Mouse (Mus musculus) T-helper 2 cell (primary cell): ENCODE data around the gene Tmem268.

Source experiments
- in situ Hi-C: fragments of 300-600 bp; cut with MboI, MseI; formaldehyde crosslinking; loops from one replicate; pipeline ENCODE4 v1.15.1; 2025; ENCODE audit warnings: high pct_unique_total_duplicates

Gene Tmem268

GRCm38 (mm10) chr4:63558407-63559081, at the start of gene Tmem268:
Tmem268 (plus strand) TSS chr4:63558781.
- in situ Hi-C loops = loop anchor here (5.0 kb wide), 1 partner anchor 61 kb away; the partner anchor contains the start of gene Whrn

- in situ Hi-C loops = no loop called here
These were observed 45.7 kb upstream of the Tmem268 start for GRCm38 (mm10) chr4:63512921-63513320.

DNA sequence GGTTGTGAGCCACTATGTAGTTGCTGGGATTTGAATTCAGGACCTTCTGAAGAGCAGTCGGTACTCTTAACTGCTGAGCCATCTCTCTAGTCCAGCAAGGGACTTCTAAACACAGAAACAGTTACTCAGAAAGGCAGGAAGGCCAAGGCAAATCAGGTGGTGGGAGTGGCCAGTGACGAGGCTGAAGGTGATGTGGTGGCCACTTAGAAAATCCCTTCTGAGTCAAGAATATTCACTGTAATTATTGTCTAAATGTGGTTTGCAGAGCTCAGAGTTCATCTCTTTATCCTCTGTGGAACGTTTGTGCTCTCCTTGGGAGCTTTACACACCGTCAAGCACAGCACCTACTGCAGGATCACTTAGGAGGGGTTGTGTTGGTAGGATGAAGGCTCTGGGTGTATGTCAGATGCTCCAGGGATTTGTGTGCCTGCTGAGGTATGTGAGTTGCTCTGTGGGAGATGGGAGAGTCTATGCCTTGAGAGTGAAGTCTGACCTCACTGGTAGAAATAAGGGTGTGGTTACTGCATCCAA, 44.1 kb upstream of the Tmem268 start:
- in situ Hi-C loops = no loop called here

DNA sequence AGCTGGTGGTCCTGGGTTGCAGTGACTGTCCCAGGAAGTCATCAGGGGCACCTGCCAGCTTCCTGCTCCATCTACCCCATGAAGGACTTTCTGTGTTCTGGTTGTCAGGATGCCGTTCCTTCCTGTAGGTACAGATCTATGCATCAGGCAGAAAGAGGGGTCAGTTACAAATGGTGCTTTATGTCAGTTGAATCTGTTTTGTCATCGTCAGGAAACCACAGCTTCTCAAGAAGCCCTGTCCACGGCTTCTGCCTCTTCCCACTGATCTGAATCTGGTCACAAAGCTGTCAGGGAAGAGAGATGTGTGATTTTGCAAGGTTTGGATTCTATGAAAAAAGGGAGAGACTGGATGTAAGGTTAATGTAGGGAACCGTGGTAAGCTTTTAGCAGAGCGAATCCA, 43.6 kb upstream of the Tmem268 start:
- in situ Hi-C loops = no loop called here

GRCm38 (mm10) chr4:63521813-63522419, 36.7 kb upstream of the Tmem268 start:
- in situ Hi-C loops = no loop called here

GRCm38 (mm10) chr4:63525514-63525913, 33.1 kb upstream of the Tmem268 start:
- in situ Hi-C loops = no loop called here

DNA sequence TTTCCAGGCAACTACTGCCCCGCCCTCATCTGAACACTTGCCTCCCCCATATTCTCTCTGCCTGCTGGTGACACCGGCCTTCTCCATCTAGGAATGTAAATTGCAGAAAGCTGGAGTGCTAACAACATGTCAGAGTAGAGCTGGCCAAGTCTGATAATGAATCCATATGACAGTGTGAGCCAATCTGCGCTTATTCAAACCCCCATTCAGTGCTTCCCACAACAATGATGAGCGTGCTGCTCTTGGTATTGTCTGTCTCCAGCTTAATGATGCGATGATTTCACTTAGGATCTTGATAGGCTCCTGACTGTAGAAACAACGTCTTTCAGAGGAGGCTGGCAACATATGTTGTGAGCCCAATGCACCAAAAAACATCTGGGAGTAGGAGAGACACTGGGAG, 29.6 kb upstream of the Tmem268 start:
- in situ Hi-C loops = no loop called here

- in situ Hi-C loops = no loop called here
These were observed 28.2 kb upstream of the Tmem268 start for GRCm38 (mm10) chr4:63530409-63530808.

GRCm38 (mm10) chr4:63537602-63538001, 21.0 kb upstream of the Tmem268 start:
- in situ Hi-C loops = no loop called here

- in situ Hi-C loops = loop anchor here (10.0 kb wide), 1 partner anchor 137 kb away; the partner anchor contains the start of gene Akna
These were observed 16.4 kb upstream of the Tmem268 start for GRCm38 (mm10) chr4:63542209-63542608.

GRCm38 (mm10) chr4:63543746-63544493, 14.7 kb upstream of the Tmem268 start:
- in situ Hi-C loops = loop anchor here (10.0 kb wide), 1 partner anchor 139 kb away; the partner anchor contains the start of gene Akna

- in situ Hi-C loops = loop anchor here (10.0 kb wide), 1 partner anchor 140 kb away; the partner anchor contains the start of gene Akna
These were observed 13.9 kb upstream of the Tmem268 start, which contains the start of gene Atp6v1g1 for GRCm38 (mm10) chr4:63544494-63545230. Atp6v1g1 (plus strand) TSS chr4:63544772.

GRCm38 (mm10) chr4:63545231-63545958, 13.2 kb upstream of the Tmem268 start:
- in situ Hi-C loops = loop anchor here (10.0 kb wide), 1 partner anchor 141 kb away; the partner anchor contains the start of gene Akna

DNA sequence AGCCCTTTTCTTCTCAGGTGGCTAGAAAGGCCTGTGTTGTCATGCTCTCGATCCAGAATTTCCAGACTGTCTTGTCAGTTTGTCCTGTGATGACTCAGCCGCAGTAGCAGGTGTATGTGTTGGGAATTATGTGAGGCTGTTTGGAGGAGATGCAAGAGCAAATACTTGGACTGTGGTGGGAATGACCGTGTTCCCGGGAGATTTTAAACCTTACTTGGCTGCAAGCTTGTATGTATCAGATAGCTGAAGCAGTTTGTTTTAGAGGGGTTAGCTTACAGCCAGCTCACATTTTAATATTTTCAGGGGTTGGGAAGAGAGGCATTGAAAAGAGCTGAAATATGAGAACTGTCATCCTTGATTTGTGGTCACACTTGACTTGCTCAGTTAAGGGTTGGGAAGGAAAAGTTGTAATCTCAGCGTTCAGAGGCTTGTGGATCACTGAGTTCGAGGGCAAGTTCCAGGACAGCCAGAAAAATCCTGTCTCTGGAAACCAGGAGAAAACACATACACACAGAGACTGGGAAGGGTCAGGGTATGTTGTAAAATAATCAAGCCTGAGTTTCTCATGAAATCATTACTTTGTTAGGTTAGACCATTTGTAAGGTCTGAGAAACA, 12.0 kb upstream of the Tmem268 start:
- in situ Hi-C loops = loop anchor here (10.0 kb wide), 1 partner anchor 142 kb away; the partner anchor contains the start of gene Akna

DNA sequence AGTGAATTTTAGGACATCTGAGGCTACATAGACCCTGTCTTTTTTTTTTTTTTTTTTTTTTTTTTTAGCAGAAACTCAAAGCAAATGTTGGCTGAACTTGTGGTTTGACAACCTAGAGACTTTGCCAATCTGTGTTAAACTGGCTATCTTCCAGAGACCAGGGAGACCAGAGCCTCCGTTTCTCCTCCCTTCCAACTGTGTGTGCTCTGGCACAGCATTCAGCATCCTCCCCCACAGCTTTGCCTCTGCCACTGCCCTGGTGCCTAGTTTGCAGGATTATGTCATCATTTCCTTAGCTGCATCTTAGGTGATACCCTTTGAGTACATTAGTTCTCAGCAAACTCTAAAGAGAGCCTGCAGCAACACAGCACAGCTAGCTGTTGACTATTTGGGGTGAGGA, 10.8 kb upstream of the Tmem268 start:
- in situ Hi-C loops = loop anchor here (10.0 kb wide), 1 partner anchor 143 kb away; the partner anchor contains the start of gene Akna

- in situ Hi-C loops = loop anchor here (10.0 kb wide), 1 partner anchor 144 kb away; the partner anchor contains the start of gene Akna
These were observed 10.1 kb upstream of the Tmem268 start for GRCm38 (mm10) chr4:63548491-63548890.

DNA sequence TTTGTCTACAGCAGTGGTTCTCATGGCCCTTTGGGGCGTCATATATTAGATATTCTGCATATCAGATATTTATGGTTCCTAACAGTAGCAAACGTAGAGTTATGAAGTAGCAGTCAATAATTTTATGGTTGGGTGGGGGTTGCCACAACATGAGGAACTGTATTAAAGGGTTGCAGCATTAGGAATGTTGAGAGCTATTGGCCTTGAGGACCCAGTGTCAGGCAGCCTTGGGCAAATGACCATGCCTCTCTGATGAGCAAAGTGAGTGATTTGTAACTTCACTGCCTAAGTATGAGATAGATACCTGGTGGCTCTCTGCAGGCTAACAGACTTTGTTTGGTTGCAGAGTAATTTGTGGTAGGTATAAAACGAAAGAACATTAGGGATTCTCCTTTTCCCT, 7.7 kb upstream of the Tmem268 start:
- in situ Hi-C loops = no loop called here

DNA sequence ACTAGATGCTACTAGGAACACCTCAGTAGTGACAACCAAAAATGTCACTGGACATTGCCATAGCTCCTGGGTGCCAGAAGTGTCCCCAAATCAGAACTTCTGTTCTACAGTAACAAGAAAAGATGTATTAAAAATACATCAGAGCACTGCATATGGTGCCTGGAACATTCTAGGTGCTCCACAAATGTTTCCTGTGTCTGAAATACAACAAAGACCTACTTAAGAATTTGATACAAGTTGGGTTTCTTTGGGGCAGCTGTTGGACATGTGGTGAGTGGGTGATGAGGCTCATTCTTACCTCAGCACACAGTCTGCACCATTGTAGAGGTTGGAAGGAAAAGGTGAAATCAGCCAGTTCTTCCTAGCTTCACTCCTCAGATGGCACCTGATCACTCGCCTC, 5.7 kb upstream of the Tmem268 start:
- in situ Hi-C loops = no loop called here

GRCm38 (mm10) chr4:63553789-63554576, 4.6 kb upstream of the Tmem268 start:
- in situ Hi-C loops = no loop called here
